Comparison of ENCODE assay signal across 10 mouse cellular contexts in the genomic region with DNA sequence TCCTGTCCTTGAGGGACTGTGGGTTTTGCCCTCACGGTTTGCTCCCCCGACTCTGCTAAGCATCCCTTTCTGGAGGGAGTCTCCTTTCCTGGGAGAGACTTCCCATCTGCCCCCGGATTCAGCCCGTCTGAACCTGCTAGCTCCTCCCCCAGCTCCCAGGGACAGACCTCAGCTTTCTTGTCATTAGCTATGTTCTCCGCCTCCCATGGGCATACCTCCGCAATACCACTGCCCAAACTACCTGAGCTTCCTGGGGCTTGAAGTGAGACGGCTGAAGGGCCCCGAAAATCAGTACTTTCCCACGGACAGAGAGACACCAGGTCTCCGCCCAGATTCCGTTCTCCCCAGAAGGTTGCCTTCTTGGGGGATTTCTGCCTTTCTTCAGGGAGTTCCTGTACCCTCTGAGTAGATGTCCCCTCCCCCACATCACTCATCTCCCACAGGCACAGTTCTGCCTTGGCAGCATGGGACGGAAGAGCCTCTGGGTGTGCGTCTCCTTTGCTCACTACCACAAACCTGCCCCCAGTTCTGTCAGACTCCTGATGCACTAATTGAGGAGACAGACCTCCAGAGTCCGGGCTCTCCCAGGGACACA. TPM values are rescaled to one million over a fixed set of nuclear protein-coding genes. Genes with fewer than 3 reads are reported as not detected.
"Had no signal": no experiment of that assay in that cellular context is flagged by ENCODE, and none has a peak within 500 bp of the region (broad histone marks: within the 10 kb centered on the region; RNA-seq: fewer than 3 reads in every experiment).

No protein-coding gene starts in this region.

- H3K27ac ChIP-seq: kidney, embryonic 15.5 days; liver, embryonic 15.5 days; lung, embryonic 15.5 days; macrophage had no signal

- H3K4me3 ChIP-seq: kidney, embryonic 15.5 days; liver, embryonic 15.5 days; lung, embryonic 15.5 days had no signal

- H3K9me3 ChIP-seq: kidney, embryonic 15.5 days; liver, embryonic 15.5 days; lung, embryonic 15.5 days had no signal

- H3K36me3 ChIP-seq: kidney, embryonic 15.5 days; liver, embryonic 15.5 days; lung, embryonic 15.5 days had no signal

- H3K9ac ChIP-seq: kidney, embryonic 15.5 days; liver, embryonic 15.5 days; lung, embryonic 15.5 days had no signal

- H3K27me3 ChIP-seq: kidney, embryonic 15.5 days had no signal

- DNase-seq: kidney, postnatal 10 days; lung, adult 18-20 months; lung, postnatal 10 days; midbrain, embryonic 14.5 days; thymus, adult 18-20 months; thymus, postnatal 4 days had no signal

RNA-seq across cellular contexts. Expression of a gene that starts 15.0 kb away (rescaled TPM):
- polyA plus RNA-seq: liver, embryonic 15.5 days had no signal
